Mouse (Mus musculus) liver, embryonic 14.5 days (tissue): ENCODE results near the gene Prmt7.

Experiments used
- CTCF ChIP-seq: IDR thresholded peaks from 2 replicates; pipeline ENCODE4 v1.5.1; 2016; ENCODE audit warnings: antibody characterized with exemption, low read depth, control low read depth
- EP300 ChIP-seq: IDR thresholded peaks from 2 replicates; pipeline ENCODE4 v1.6.1; 2016; ENCODE audit warnings: antibody characterized with exemption, low read depth

DNA sequence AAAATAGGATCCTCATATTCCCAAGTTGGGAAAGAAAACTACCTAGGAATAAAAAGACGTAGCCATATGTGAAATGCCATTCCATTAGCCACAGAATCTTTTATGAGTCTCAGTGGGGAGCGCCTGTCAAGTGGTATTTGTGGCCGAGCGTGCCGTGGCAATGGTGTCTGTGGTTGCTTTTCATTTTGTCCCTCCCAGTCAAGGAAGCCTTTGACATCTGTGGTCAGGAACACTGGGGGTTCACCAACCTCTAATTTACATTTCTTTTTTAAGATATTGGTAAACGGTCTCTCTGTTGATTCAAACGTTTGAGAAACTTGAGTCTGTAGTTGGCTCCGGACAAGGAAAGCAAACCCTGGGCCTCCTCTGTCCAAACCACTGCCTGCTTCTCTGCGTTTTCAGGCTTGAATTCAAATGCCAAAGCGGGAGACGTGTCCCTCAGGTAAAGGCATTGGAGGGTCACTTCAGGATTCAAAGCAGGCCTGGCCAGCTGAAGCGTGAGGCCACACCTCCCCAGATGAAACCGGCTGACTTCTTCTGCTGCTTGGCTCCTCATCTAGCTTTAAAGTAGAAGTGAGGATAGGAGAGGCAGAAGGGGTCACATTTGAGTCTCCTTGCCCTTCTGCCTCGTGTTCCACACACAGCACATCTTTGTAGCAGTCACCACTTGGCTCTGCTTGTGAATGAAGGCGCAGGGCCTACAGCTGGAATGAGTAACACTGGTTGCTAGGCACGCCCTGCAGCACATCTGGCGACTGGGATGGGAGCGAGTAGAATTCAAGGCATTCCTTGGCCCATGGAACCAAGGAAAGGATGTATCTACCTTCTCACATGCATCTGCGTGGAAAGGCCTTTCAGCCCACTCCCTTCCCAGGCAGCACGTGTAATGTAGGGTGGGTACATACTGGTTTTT, 82.0 kb downstream of the Prmt7 start:
- no peak for TF ChIP-seq EP300
- TF ChIP-seq CTCF = no peak
